Mouse (Mus musculus) spleen, adult 2 months (tissue): ENCODE data around the gene Plin1.

ENCODE experiments used
- CTCF ChIP-seq: fragments of 200-500 bp; IDR thresholded peaks from 2 replicates; pipeline ENCODE4 v1.5.1; 2011; ENCODE audit warnings: mild to moderate bottlenecking, inconsistent platforms; ENCODE audit not compliant: insufficient read depth, insufficient read length, insufficient replicate concordance; ENCODE audit errors: extremely low read depth
- POLR2A ChIP-seq: fragments of 200-500 bp; IDR thresholded peaks from 2 replicates; pipeline ENCODE4 v1.6.1; 2011; ENCODE audit warnings: low read depth, low read length, inconsistent platforms

GRCm38 (mm10) chr7:79670900-79671604 lies 61.7 kb downstream of the Plin1 start:
- no peak for TF ChIP-seq CTCF
- TF ChIP-seq POLR2A = no peak
